Mouse (Mus musculus) lung, embryonic 16.5 days (tissue): ENCODE results near the gene Crocc2. TPM values are rescaled to one million over a fixed set of nuclear protein-coding genes. Genes with fewer than 3 reads are reported as not detected.

Experiments
- ATAC-seq: fragments of 200-750 bp; cut with Nextera tagmentation; 2 replicates; pipeline ENCODE4 v1.8.0; 2017; ENCODE audit warnings: low read depth, mild to moderate bottlenecking, moderate library complexity
- H3K27ac ChIP-seq: fragments of 300-500 bp; sonication (generic); 2 replicates; pipeline ENCODE4 v1.5.1; 2014; ENCODE audit warnings: mild to moderate bottlenecking, control low read depth, low read length
- H3K27me3 ChIP-seq: fragments of 300-500 bp; sonication (generic); 2 replicates; pipeline ENCODE4 v1.6.1; 2014; ENCODE audit warnings: low read depth, low read length, mixed read lengths; ENCODE audit not compliant: control insufficient read depth, insufficient read depth
- H3K36me3 ChIP-seq: fragments of 300-500 bp; sonication (generic); 2 replicates; pipeline ENCODE4 v1.6.1; 2014; ENCODE audit warnings: low read length; ENCODE audit not compliant: control insufficient read depth, insufficient read depth
- H3K4me1 ChIP-seq: fragments of 300-500 bp; sonication (generic); replicated peaks from 2 replicates; pipeline ENCODE4 v1.6.1; 2014; ENCODE audit warnings: low read length, mixed read lengths; ENCODE audit not compliant: control insufficient read depth, insufficient read depth
- H3K4me2 ChIP-seq: fragments of 300-500 bp; sonication (generic); 2 replicates; pipeline ENCODE4 v1.6.1; 2014; ENCODE audit warnings: low read depth, low read length, control low read depth
- H3K4me3 ChIP-seq: fragments of 300-500 bp; sonication (generic); 2 replicates; pipeline ENCODE4 v1.5.1; 2014; ENCODE audit warnings: mild to moderate bottlenecking, low read length, control low read depth
- H3K9ac ChIP-seq: fragments of 300-500 bp; sonication (generic); 2 replicates; pipeline ENCODE4 v1.6.1; 2014; ENCODE audit warnings: low read length, control low read depth
- H3K9me3 ChIP-seq: fragments of 300-500 bp; sonication (generic); 2 replicates; pipeline ENCODE4 v1.6.1; 2016; ENCODE audit warnings: low read length; ENCODE audit not compliant: control insufficient read depth
- WGBS: fragments of 180-500 bp; shearing (Covaris S2); extraction: QIAGEN DNeasy Blood & Tissue Kit; methylation state at CpG from one replicate; pipeline ENCODE4 v1.1.7; 2014; 5-methylcytosine and 5-hydroxymethylcytosine counted together
- polyA plus RNA-seq: library from polyadenylated mRNA; unstranded; fragments of >200 nt; fragmentation: Nextera tagmentation; extraction: Ambion mirVana; gene quantifications from 2 replicates; pipeline ENCODE4 v1.2.1, GENCODE M21; 2015

Crocc2 gene
- polyA plus RNA-seq, 1 experiment from 2014 or later, result 4.9 TPM

DNA sequence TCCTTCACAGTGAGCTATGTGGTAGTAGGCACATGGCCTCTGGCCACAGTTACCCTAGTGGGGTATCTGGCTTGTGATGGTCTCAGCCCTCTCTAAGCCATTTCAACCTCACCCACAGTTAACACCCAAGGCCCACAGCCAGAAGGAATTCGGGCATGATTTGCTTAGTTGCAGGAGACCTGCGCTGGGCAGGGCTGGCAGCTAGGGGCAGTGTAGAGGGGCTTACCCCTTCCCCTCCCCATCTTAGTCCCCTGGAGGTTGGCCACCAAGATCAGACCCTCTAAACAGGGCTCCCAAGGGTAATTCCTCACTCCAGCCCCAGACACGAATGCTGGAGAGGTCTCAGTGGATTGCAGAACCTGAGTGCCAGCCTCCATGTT lies 68.0 kb downstream of the Crocc2 start:
- H3K4me2 ChIP-seq, result peak overlapping the region; percentile 98
- no peaks in the 10 kb centered on the region for H3K27me3 ChIP-seq
- H3K4me1 ChIP-seq, result peaks cover 20% of the 10 kb centered on the region; the same call in 1 of the 2 replicates
- peak overlapping the region; percentile 23; the same call in 1 of the 2 replicates for H3K27ac ChIP-seq
- peak; percentile 10 for ATAC-seq
- H3K9ac ChIP-seq, result peak overlapping the region; percentile 67
- WGBS, result 11% methylated on average over 3 of the region's 3 CpGs
- H3K9me3 ChIP-seq, result no peaks in the 10 kb centered on the region
- peak overlapping the region; percentile 58 for H3K4me3 ChIP-seq
- H3K36me3 ChIP-seq, result no peaks in the 10 kb centered on the region

GRCm38 (mm10) chr1:93237676-93238075 lies 69.2 kb downstream of the Crocc2 start:
- WGBS, result 82% methylated on average over 10 of the region's 10 CpGs
- H3K9me3 ChIP-seq, result no peaks in the 10 kb centered on the region
- ATAC-seq, result no peak
- 0 out of 2 replicates have a peak, but pooled peaks cover 2% of the 10 kb centered on the region for H3K36me3 ChIP-seq
- H3K9ac ChIP-seq, result no peak overlapping the region
- H3K27me3 ChIP-seq, result no peaks in the 10 kb centered on the region
- no peak overlapping the region for H3K4me3 ChIP-seq
- H3K4me1 ChIP-seq, result peaks cover 20% of the 10 kb centered on the region; the same call in 1 of the 2 replicates
- H3K27ac ChIP-seq, result no peak overlapping the region
- peak overlapping the region; percentile 98; the same call in 1 of the 2 replicates for H3K4me2 ChIP-seq

GRCm38 (mm10) chr1:93238201-93238600 lies 69.7 kb downstream of the Crocc2 start:
- Histone ChIP-seq H3K4me2 (peak overlapping the region; percentile 98), H3K9ac (no peak overlapping the region), H3K4me1 (peaks cover 20% of the 10 kb centered on the region; the same call in 1 of the 2 replicates), H3K36me3 (0 out of 2 replicates have a peak, but pooled peaks cover 2% of the 10 kb centered on the region), H3K27me3 (no peaks in the 10 kb centered on the region), H3K9me3 (no peaks in the 10 kb centered on the region), H3K4me3 (no peak overlapping the region), H3K27ac (no peak overlapping the region)
- ATAC-seq, result no peak
- WGBS, result 49% methylated on average over 4 of the region's 4 CpGs

GRCm38 (mm10) chr1:93245936-93246335 lies 77.4 kb downstream of the Crocc2 start:
- Histone ChIP-seq H3K9me3 (no peaks in the 10 kb centered on the region), H3K9ac (no peak overlapping the region), H3K27me3 (no peaks in the 10 kb centered on the region), H3K36me3 (0 out of 2 replicates have a peak, but pooled peaks cover 2% of the 10 kb centered on the region), H3K4me3 (no peak overlapping the region), H3K4me1 (peaks cover 3% of the 10 kb centered on the region; the same call in 1 of the 2 replicates), H3K4me2 (no peak overlapping the region), H3K27ac (no peak overlapping the region)
- peak; percentile 41 for ATAC-seq
- 40% methylated on average over 2 of the region's 2 CpGs for WGBS

GRCm38 (mm10) chr1:93252586-93252985 lies 84.1 kb downstream of the Crocc2 start:
- no peaks in the 10 kb centered on the region for H3K9me3 ChIP-seq
- H3K4me2 ChIP-seq, result no peak overlapping the region
- WGBS, result 23% methylated on average over 2 of the region's 2 CpGs
- H3K4me3 ChIP-seq, result no peak overlapping the region
- H3K9ac ChIP-seq, result no peak overlapping the region
- H3K4me1 ChIP-seq, result peaks cover 7% of the 10 kb centered on the region
- H3K27me3 ChIP-seq, result no peaks in the 10 kb centered on the region
- ATAC-seq, result peak; percentile 73
- H3K36me3 ChIP-seq, result no peaks in the 10 kb centered on the region
- no peak overlapping the region for H3K27ac ChIP-seq

DNA sequence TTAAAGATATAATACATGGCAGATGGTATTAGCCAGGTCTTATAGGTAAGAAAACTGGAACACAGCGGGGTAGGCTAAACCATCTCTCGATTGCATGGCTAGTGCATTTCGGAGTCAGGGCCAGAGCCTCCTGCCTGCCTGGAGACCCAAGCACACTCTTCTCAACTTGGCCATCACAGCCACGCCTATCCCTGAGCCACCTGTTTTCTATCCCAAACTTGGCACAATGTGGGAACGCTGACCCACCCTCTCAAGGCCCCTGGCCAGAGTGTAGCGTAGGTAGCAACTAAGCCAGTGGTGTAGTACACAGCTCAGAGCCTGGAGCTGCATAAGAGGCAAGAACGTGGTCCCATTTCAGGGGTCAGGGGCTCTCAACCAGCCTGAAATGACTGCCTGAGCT lies 87.2 kb downstream of the Crocc2 start:
- peaks cover 7% of the 10 kb centered on the region for H3K4me1 ChIP-seq
- no peaks in the 10 kb centered on the region; the same call in 1 of the 2 replicates for H3K36me3 ChIP-seq
- H3K27ac ChIP-seq, result no peak overlapping the region
- H3K9ac ChIP-seq, result no peak overlapping the region
- no peaks in the 10 kb centered on the region for H3K27me3 ChIP-seq
- no peak overlapping the region for H3K4me2 ChIP-seq
- 87% methylated on average over 7 of the region's 7 CpGs for WGBS
- ATAC-seq, result no peak
- no peak overlapping the region for H3K4me3 ChIP-seq
- H3K9me3 ChIP-seq, result no peaks in the 10 kb centered on the region

GRCm38 (mm10) chr1:93257560-93257959 lies 89.0 kb downstream of the Crocc2 start:
- Histone ChIP-seq H3K9me3 (no peaks in the 10 kb centered on the region), H3K4me2 (no peak overlapping the region), H3K4me3 (no peak overlapping the region), H3K9ac (no peak overlapping the region), H3K4me1 (peaks cover 7% of the 10 kb centered on the region), H3K27me3 (no peaks in the 10 kb centered on the region), H3K27ac (no peak overlapping the region), H3K36me3 (no peaks in the 10 kb centered on the region; the same call in 1 of the 2 replicates)
- no peak for ATAC-seq
- WGBS, result 100% methylated on average over 1 of the region's 1 CpGs

GRCm38 (mm10) chr1:93267207-93267606 lies 98.7 kb downstream of the Crocc2 start:
- Histone ChIP-seq H3K27ac (no peak overlapping the region), H3K4me2 (no peak overlapping the region), H3K9ac (no peak overlapping the region), H3K9me3 (no peaks in the 10 kb centered on the region), H3K4me3 (no peak overlapping the region), H3K27me3 (no peaks in the 10 kb centered on the region), H3K36me3 (no peaks in the 10 kb centered on the region), H3K4me1 (no peaks in the 10 kb centered on the region)
- no peak for ATAC-seq
- 42% methylated on average over 3 of the region's 3 CpGs for WGBS

GRCm38 (mm10) chr1:93268246-93268645 lies 99.7 kb downstream of the Crocc2 start:
- Histone ChIP-seq H3K27ac (no peak overlapping the region), H3K9me3 (no peaks in the 10 kb centered on the region), H3K4me1 (no peaks in the 10 kb centered on the region), H3K4me2 (no peak overlapping the region), H3K27me3 (no peaks in the 10 kb centered on the region), H3K4me3 (no peak overlapping the region), H3K9ac (no peak overlapping the region), H3K36me3 (no peaks in the 10 kb centered on the region)
- ATAC-seq, result no peak
- WGBS, result 83% methylated on average over 2 of the region's 2 CpGs
